Mouse (Mus musculus) gastrocnemius, postnatal 10 days (tissue): ENCODE data around the gene Crlf3. TPM values are rescaled to one million over a fixed set of nuclear protein-coding genes. Genes with fewer than 3 reads are reported as not detected.
A peak's percentile ranks its signal among the peaks of the same experiment; 100 is the strongest.
"Not testable (repeated sequence)": the region's sequence is repeated elsewhere in the genome, so short reads cannot be mapped to it uniquely, and the experiment has no call there.

ENCODE experiments used
- DNase-seq: peaks from one replicate; pipeline ENCODE4 v3.0.0; 2021; ENCODE audit warnings: mixed read lengths
- total RNA-seq, 2 experiments: library from RNA; stranded (reverse); gene quantifications; 2 replicates each; pipeline ENCODE4 v1.2.3; 2021

The Crlf3 gene
- total RNA-seq, 2 experiments from 2014 or later = 11.6 to 14.9 TPM

- DNase-seq = no peak
These were observed 13.2 kb downstream of the Crlf3 start for GRCm38 (mm10) chr11:80067558-80067957.

- not testable (repeated sequence) for DNase-seq
These were observed 14.4 kb downstream of the Crlf3 start for GRCm38 (mm10) chr11:80066373-80066772.

DNA sequence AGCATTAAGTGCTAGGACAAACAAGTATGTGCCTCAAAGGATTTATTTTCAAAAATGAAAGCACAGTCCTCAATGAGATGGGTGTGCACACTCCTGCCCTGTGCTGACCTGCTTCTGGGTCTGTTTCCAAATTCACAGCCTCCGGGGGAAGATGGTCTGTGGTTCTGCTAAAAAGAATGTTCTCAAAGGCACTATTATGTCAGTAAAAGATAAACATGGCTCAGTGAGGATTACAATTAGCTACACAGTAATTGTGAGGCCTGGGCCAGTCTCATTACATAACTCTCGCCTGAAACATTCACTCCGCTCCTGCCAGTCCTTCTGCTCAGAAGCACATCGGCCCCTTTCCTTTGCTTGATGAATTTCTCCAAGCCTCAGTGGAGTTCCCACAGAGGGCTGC lies 18.6 kb downstream of the Crlf3 start:
- DNase-seq = no peak

GRCm38 (mm10) chr11:80056141-80056540 lies 24.6 kb downstream of the Crlf3 start:
- no peak for DNase-seq

DNA sequence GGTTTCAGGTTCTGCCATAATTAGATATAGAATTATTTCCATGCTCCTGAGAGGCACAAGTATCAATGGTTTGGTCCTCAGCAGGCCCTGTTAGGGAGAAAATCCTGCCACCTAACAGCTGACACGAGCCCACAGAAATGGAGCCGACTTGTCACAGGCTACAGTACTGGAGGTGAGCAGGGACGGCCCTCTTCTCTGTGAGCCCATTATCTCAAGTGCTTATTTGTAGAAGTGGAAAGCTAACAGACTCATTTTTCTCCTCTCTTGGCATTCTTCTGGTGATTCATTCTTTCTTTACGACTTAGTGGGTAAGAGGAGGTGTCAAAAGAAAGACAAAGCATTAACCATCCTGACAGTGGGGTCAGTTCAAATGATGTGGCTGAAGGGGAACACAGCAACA lies 26.1 kb downstream of the Crlf3 start:
- no peak for DNase-seq

DNA sequence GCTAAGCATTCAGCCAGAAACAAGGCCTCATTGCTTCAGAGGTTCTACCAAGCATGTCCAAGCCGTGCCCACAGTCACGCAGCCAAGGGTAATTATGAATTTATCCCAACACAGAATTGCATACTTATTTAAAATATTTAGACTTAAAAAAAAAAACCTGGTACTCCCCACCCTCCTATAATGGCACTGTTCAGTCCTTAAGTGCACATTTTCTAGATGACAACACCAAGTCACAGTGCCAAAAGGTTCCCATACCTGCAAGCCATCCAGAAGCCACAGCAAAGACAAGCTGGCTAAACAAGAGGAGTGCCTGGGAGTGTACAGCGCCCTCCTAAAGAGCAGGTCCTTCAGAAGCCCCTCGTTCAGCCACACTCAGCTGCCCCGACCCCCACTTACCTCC lies 27.6 kb downstream of the Crlf3 start:
- no peak for DNase-seq

DNA sequence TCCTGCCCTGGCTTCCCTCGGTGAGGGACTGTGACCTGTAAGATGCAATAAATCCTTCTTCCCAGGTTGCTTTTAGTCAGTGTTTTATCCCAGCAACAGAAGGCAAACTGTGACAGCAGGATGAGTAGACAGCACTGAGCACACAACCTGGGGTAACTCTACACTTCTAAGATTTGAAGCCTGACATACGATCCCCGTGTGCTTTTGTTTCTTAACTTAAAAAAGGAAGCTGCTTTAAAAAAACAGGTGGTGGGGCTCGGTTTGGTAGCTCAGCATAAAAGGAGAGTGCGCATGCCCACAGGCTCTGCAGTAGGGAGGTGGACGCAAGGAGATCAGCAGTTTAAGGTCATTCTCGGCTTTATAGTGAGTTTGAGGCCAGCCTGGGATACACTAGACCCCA lies 28.3 kb downstream of the Crlf3 start:
- no peak for DNase-seq

DNA sequence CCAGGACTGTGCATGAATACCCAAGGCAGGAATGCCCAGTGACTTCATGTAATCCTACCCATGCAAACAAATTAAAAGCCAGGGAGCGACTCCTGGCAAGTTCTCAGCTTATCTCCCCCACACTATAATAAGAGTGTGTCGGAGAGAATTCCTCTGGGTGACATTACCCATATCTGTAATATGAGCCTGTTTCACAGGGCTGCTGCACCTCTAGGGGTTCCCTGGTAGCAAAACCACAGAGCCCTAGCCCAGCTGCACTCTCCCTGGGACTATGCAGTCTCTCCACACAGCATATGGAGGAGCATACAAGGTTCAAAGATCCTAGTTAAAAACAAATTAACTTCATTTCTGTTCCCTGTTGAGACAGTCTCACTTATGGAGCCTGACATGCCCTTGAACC lies 30.7 kb downstream of the Crlf3 start:
- no peak for DNase-seq

DNA sequence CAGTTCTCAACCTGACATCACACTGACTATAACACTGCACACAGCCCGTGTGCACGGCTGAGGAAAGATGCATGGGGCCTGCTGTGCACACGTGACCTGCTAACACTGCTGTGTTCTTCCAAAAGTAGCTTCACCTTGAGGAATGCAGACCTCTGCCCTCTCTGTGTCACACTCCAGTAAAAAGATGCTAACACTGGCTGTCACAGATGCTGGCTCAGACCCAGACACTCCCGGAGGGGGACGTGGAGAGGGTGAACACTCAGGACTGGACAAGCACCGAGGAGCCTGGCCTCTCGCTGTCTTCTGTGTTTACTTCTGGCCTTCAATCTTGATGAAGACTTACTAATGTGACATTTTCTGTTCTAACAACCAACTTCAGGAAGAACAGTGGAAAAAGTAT lies 33.9 kb downstream of the Crlf3 start:
- DNase-seq = no peak

DNA sequence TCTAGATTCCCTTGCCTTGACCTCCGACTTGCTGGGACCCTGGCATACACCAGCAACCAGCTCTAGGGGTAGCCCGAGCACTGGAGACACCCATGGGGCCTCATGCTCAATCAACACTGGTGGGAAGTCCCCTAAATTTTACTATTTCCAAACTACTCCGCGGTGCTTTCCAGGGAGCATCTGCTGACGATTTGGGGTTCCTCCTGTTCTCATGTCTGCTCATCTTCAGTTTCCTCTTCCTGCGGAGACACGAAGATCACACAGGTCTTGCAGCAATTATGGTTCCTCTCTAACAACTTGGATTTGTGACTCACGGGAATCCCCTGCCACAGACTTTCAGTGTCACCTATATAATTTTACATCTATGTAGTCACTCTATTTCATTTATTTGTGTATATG lies 37.4 kb downstream of the Crlf3 start:
- no peak for DNase-seq

DNA sequence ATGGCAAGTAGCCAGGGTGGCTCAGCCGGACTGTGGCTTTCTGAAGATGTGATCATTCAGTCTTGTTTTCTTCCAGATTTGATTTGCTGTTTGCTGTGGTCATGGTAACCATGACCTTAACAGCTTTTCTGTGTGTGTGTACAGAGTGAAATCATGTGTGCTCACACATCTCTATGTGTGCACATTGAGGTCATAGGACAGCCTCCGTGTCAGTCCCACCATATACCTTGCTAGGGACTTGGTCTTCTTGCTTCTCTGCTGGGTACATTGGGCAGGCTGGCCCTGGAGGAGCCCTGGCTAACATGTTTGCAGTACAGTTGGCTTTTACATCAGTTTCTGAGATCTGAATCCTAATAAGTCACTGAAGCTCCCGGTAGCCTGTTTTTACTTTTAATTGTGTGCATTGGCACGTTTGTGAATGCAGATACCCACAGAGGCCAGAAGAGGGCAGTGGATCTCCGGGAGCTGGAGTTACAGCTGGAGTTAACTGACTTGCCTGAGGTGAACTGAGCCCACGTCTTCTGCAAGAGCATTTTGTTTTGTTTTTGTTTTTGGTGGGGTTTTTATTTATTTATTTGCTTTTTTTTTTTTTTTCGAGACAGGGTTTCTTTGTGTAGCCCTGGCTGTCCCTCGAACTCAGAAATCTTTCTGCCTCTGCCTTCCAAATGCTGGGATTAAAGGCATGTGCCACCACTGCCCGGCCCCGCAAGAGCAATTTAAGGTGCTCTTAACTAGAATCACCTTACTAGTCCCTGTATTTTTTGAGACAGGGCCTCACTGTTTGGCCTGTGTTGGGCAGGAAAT lies 38.0 kb downstream of the Crlf3 start:
- peak; percentile 34 for DNase-seq

- DNase-seq = no peak
These were observed 43.3 kb downstream of the Crlf3 start for GRCm38 (mm10) chr11:80037495-80037894.

GRCm38 (mm10) chr11:80021306-80021705 lies 59.5 kb downstream of the Crlf3 start:
- DNase-seq = no peak

DNA sequence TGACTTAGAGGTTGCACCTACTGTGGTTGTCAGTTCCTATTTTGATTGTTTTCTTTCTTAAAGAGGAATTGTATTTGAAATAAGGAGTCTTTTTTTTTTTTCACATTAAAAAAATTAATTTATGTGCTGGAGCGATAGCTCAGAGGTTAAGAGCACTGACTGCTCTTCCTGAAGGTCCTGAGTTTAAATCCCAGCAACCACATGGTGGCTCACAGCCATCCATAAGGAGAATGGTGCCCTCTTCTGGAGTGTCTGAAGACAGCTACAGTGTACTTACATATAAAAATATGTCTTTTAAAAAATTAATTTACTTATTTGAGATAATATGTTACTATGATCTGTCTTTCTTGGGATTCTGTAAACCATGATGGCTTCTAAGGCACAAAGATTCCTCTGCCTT lies 61.0 kb downstream of the Crlf3 start:
- DNase-seq = no peak

DNA sequence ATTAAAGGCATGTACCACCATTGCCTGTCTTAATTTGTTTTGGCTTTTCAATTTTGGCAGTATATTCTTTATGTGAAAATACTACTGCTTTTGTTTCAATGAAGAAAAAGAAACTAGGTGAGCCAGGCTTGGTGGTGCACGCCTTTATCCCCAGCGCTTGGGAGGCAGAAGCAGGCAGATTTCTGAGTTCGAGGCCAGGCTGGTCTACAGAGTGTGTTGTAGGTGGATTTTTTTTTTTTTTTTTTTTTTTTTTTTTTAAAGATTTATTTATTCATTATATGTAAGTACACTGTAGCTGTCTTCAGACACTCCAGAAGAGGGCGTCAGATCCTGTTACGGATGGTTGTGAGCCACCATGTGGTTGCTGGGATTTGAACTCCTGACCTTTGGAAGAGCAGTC lies 64.3 kb downstream of the Crlf3 start:
- DNase-seq = not testable (repeated sequence)

Other genes with a start within 250 kb of the Crlf3 start
- gene Utp6, start 118.6 kb downstream of the Crlf3 start, total RNA-seq = 10 to 100 TPM; 29.4 to 36.0 TPM
- 10 to 100 TPM; 24.5 to 28.8 TPM for gene Suz12, start 87.9 kb downstream of the Crlf3 start, total RNA-seq
- gene Atad5, start 8.4 kb upstream of the Crlf3 start, total RNA-seq = 1 to 10 TPM; 3.6 to 3.8 TPM
- gene Tefm, start 61.2 kb upstream of the Crlf3 start, total RNA-seq = 10 to 100 TPM; 21.0 to 22.2 TPM
- gene Adap2, start 73.1 kb upstream of the Crlf3 start, total RNA-seq = 1 to 10 TPM; 6.9 to 9.3 TPM
- 1 to 10 TPM; 4.0 to 6.6 TPM for gene Rnf135, start 102.9 kb upstream of the Crlf3 start, total RNA-seq
- 10 to 100 TPM; 45.4 to 50.6 TPM for gene Rhot1, start 128.0 kb upstream of the Crlf3 start, total RNA-seq
- 10 to 100 TPM; 11.3 to 14.0 TPM for gene Rhbdl3, start 219.9 kb upstream of the Crlf3 start, total RNA-seq